Mouse (Mus musculus) 416B (cell line): ENCODE results near the gene Usp30.

Experiments
- DNase-seq: peaks from one replicate; pipeline ENCODE4 v3.0.0; 2011; ENCODE audit warnings: low read depth

Gene Usp30

GRCm38 (mm10) chr5:114067543-114067942 is 2.3 kb downstream of the Usp30 start:
- DNase-seq = no peak

- DNase-seq = no peak
Measured at GRCm38 (mm10) chr5:114067982-114068381, 2.7 kb downstream of the Usp30 start.

- no peak for DNase-seq
Measured at GRCm38 (mm10) chr5:114070858-114071257, 5.6 kb downstream of the Usp30 start.

- no peak for DNase-seq
Measured at GRCm38 (mm10) chr5:114072262-114072661, 7.0 kb downstream of the Usp30 start.

GRCm38 (mm10) chr5:114077009-114077408 is 11.7 kb downstream of the Usp30 start:
- no peak for DNase-seq

- DNase-seq = no peak
Measured at GRCm38 (mm10) chr5:114085501-114085900, 20.2 kb downstream of the Usp30 start.

- no peak for DNase-seq
Measured at GRCm38 (mm10) chr5:114087875-114088480, 22.7 kb downstream of the Usp30 start.

- DNase-seq = no peak
Measured at GRCm38 (mm10) chr5:114090421-114091013, 25.3 kb downstream of the Usp30 start.

- DNase-seq = no peak
Measured at GRCm38 (mm10) chr5:114091057-114091807, 26.0 kb downstream of the Usp30 start, which contains the start of gene Svop. Gene Svop (minus strand): TSS chr5:114091570.

GRCm38 (mm10) chr5:114099709-114100389 is 34.6 kb downstream of the Usp30 start:
- peak; percentile 91 for DNase-seq

GRCm38 (mm10) chr5:114100390-114101099 is 35.3 kb downstream of the Usp30 start:
- no peak for DNase-seq

GRCm38 (mm10) chr5:114101873-114102272 is 36.6 kb downstream of the Usp30 start:
- no peak for DNase-seq

- DNase-seq = peak; percentile 29
Measured at GRCm38 (mm10) chr5:114102807-114103206, 37.5 kb downstream of the Usp30 start.

GRCm38 (mm10) chr5:114106391-114106935 is 41.2 kb downstream of the Usp30 start:
- DNase-seq = no peak

GRCm38 (mm10) chr5:114113334-114113733 is 48.1 kb downstream of the Usp30 start:
- peak; percentile 36 for DNase-seq

- DNase-seq = no peak
Measured at GRCm38 (mm10) chr5:114115030-114115429, 49.8 kb downstream of the Usp30 start.

- no peak for DNase-seq
Measured at GRCm38 (mm10) chr5:114116586-114116985, 51.3 kb downstream of the Usp30 start.

- DNase-seq = no peak
Measured at GRCm38 (mm10) chr5:114119806-114120205, 54.5 kb downstream of the Usp30 start.

GRCm38 (mm10) chr5:114126008-114126407 is 60.7 kb downstream of the Usp30 start:
- no peak for DNase-seq

GRCm38 (mm10) chr5:114126499-114127244 is 61.4 kb downstream of the Usp30 start:
- DNase-seq = no peak
